Mouse (Mus musculus) embryonic facial prominence, embryonic 11.5 days (tissue): Measurements from ENCODE around the gene Ap1s3. TPM values are rescaled to one million over a fixed set of nuclear protein-coding genes. Genes with fewer than 3 reads are reported as not detected.
A peak's percentile ranks its signal among the peaks of the same experiment; 100 is the strongest.

ENCODE experiments used
- ATAC-seq: fragments of 200-750 bp; cut with Nextera tagmentation; replicated peaks from 2 replicates; pipeline ENCODE4 v1.8.0; 2017; ENCODE audit warnings: low read depth; ENCODE audit not compliant: insufficient number of reproducible peaks, low FRiP score, low TSS enrichment
- DNase-seq: peaks from one replicate; pipeline ENCODE4 v3.0.0-alpha.2; 2015; ENCODE audit warnings: low spot score
- H3K27ac ChIP-seq: fragments of 300-500 bp; sonication (generic); replicated peaks from 2 replicates; pipeline ENCODE4 v1.5.1; 2014; ENCODE audit warnings: mild to moderate bottlenecking, low read depth, low read length, control low read depth
- H3K27me3 ChIP-seq: fragments of 300-500 bp; sonication (generic); 2 replicates; pipeline ENCODE4 v1.6.1; 2014; ENCODE audit warnings: mild to moderate bottlenecking, low read length, moderate library complexity, mixed read lengths; ENCODE audit not compliant: control insufficient read depth, insufficient read depth
- H3K36me3 ChIP-seq: fragments of 300-500 bp; sonication (generic); replicated peaks from 2 replicates; pipeline ENCODE4 v1.6.1; 2014; ENCODE audit warnings: low read depth, mild to moderate bottlenecking, low read length, moderate library complexity, mixed read lengths; ENCODE audit not compliant: control insufficient read depth, insufficient read depth
- H3K4me1 ChIP-seq: fragments of 300-500 bp; sonication (generic); 2 replicates; pipeline ENCODE4 v1.6.1; 2014; ENCODE audit warnings: low read length, mixed read lengths; ENCODE audit not compliant: control insufficient read depth, insufficient read depth
- H3K4me2 ChIP-seq: fragments of 300-500 bp; sonication (generic); 2 replicates; pipeline ENCODE4 v1.6.1; 2014; ENCODE audit warnings: low read depth, mild to moderate bottlenecking, control low read depth, low read length, moderate library complexity
- H3K4me3 ChIP-seq: fragments of 300-500 bp; sonication (generic); 2 replicates; pipeline ENCODE4 v1.5.1; 2014; ENCODE audit warnings: low read depth, low read length, control low read depth
- H3K9ac ChIP-seq: fragments of 300-500 bp; sonication (generic); replicated peaks from 2 replicates; pipeline ENCODE4 v1.6.1; 2014; ENCODE audit warnings: mild to moderate bottlenecking, control low read depth, low read length
- H3K9me3 ChIP-seq: fragments of 300-500 bp; sonication (generic); replicated peaks from 2 replicates; pipeline ENCODE4 v1.6.1; 2016; ENCODE audit warnings: mild to moderate bottlenecking, low read length, inconsistent platforms, mixed read lengths; ENCODE audit not compliant: control insufficient read depth
- WGBS: fragments of 180-500 bp; shearing (Covaris S2); extraction: QIAGEN DNeasy Blood & Tissue Kit; methylation state at CpG from one replicate; pipeline ENCODE4 v1.1.7; 2014; 5-methylcytosine and 5-hydroxymethylcytosine counted together
- polyA plus RNA-seq: library from polyadenylated mRNA; unstranded; fragments of >200 nt; fragmentation: Nextera tagmentation; extraction: Ambion mirVana; gene quantifications from 2 replicates; pipeline ENCODE4 v1.2.1, GENCODE M21; 2014

Gene Ap1s3
- polyA plus RNA-seq = 0.22 and 0.24 TPM in 2 replicates

- Histone ChIP-seq H3K4me3 (peak within 1 kb of the TSS; percentile 63), H3K9ac (peak within 1 kb of the TSS; percentile 57), H3K36me3 (no peaks in the 10 kb centered on the region), H3K27ac (no peak within 1 kb of the TSS), H3K4me1 (no peaks in the 10 kb centered on the region), H3K9me3 (no peaks in the 10 kb centered on the region), H3K4me2 (peak within 1 kb of the TSS; percentile 93), H3K27me3 (no peaks in the 10 kb centered on the region)
- WGBS = under 1% methylated on average over 51 of the region's 51 CpGs
- ATAC-seq (peak; percentile 90), DNase-seq (peak; percentile 81)
Observed at GRCm38 (mm10) chr1:79671543-79672337, at the start of gene Ap1s3. Ap1s3 (minus strand) TSS chr1:79671972.

- H3K27ac ChIP-seq = no peak overlapping the region
- 86% methylated on average over 13 of the region's 13 CpGs for WGBS
- no peaks in the 10 kb centered on the region for H3K9me3 ChIP-seq
- H3K4me1 ChIP-seq = no peaks in the 10 kb centered on the region; the same call in 1 of the 2 replicates
- H3K36me3 ChIP-seq = no peaks in the 10 kb centered on the region; the same call in 1 of the 2 replicates
- ATAC-seq (no peak), DNase-seq (no peak)
- no peaks in the 10 kb centered on the region for H3K27me3 ChIP-seq
- no peak overlapping the region for H3K9ac ChIP-seq
- H3K4me2 ChIP-seq = no peak overlapping the region
- H3K4me3 ChIP-seq = no peak overlapping the region
Observed at GRCm38 (mm10) chr1:79714152-79714923, 42.6 kb upstream of the Ap1s3 start.

GRCm38 (mm10) chr1:79713081-79713480, 41.3 kb upstream of the Ap1s3 start:
- Histone ChIP-seq H3K9ac (no peak overlapping the region), H3K4me2 (no peak overlapping the region), H3K36me3 (no peaks in the 10 kb centered on the region; the same call in 1 of the 2 replicates), H3K4me1 (no peaks in the 10 kb centered on the region; the same call in 1 of the 2 replicates), H3K9me3 (no peaks in the 10 kb centered on the region), H3K4me3 (no peak overlapping the region), H3K27me3 (no peaks in the 10 kb centered on the region), H3K27ac (no peak overlapping the region)
- DNase-seq = no peak
- 85% methylated on average over 5 of the region's 5 CpGs for WGBS
- ATAC-seq = no peak

- no peaks in the 10 kb centered on the region for H3K27me3 ChIP-seq
- ATAC-seq (no peak), DNase-seq (no peak)
- no peaks in the 10 kb centered on the region; the same call in 1 of the 2 replicates for H3K4me1 ChIP-seq
- H3K9ac ChIP-seq = no peak overlapping the region
- no peak overlapping the region for H3K27ac ChIP-seq
- no peaks in the 10 kb centered on the region for H3K9me3 ChIP-seq
- H3K36me3 ChIP-seq = no peaks in the 10 kb centered on the region; the same call in 1 of the 2 replicates
- WGBS = 75% methylated on average over 18 of the region's 18 CpGs
- no peak overlapping the region for H3K4me2 ChIP-seq
- no peak overlapping the region for H3K4me3 ChIP-seq
Observed at GRCm38 (mm10) chr1:79711147-79712126, 39.7 kb upstream of the Ap1s3 start.

- DNase-seq = no peak
- no peaks in the 10 kb centered on the region for H3K9me3 ChIP-seq
- 76% methylated on average over 4 of the region's 4 CpGs for WGBS
Observed at GRCm38 (mm10) chr1:79710678-79711077, 38.9 kb upstream of the Ap1s3 start.

GRCm38 (mm10) chr1:79710216-79710615, 38.4 kb upstream of the Ap1s3 start:
- H3K27me3 ChIP-seq = no peaks in the 10 kb centered on the region
- 90% methylated on average over 8 of the region's 8 CpGs for WGBS
- H3K4me2 ChIP-seq = no peak overlapping the region
- no peaks in the 10 kb centered on the region; the same call in 1 of the 2 replicates for H3K4me1 ChIP-seq
- H3K9ac ChIP-seq = no peak overlapping the region
- H3K27ac ChIP-seq = no peak overlapping the region
- no peaks in the 10 kb centered on the region for H3K9me3 ChIP-seq
- no peak for DNase-seq
- ATAC-seq = no peak
- H3K4me3 ChIP-seq = no peak overlapping the region
- H3K36me3 ChIP-seq = no peaks in the 10 kb centered on the region; the same call in 1 of the 2 replicates

More at GRCm38 (mm10) chr1:79710678-79711077, 38.9 kb upstream of the Ap1s3 start:
- ATAC-seq = no peak
- H3K36me3 ChIP-seq = no peaks in the 10 kb centered on the region; the same call in 1 of the 2 replicates
- no peak overlapping the region for H3K9ac ChIP-seq
- H3K4me1 ChIP-seq = no peaks in the 10 kb centered on the region; the same call in 1 of the 2 replicates
- no peak overlapping the region for H3K4me2 ChIP-seq
- H3K27ac ChIP-seq = no peak overlapping the region
- no peaks in the 10 kb centered on the region for H3K27me3 ChIP-seq
- no peak overlapping the region for H3K4me3 ChIP-seq

- Histone ChIP-seq H3K4me3 (no peak overlapping the region), H3K4me1 (no peaks in the 10 kb centered on the region; the same call in 1 of the 2 replicates), H3K27me3 (no peaks in the 10 kb centered on the region), H3K4me2 (no peak overlapping the region), H3K36me3 (no peaks in the 10 kb centered on the region; the same call in 1 of the 2 replicates), H3K9me3 (no peaks in the 10 kb centered on the region), H3K9ac (no peak overlapping the region), H3K27ac (no peak overlapping the region)
- 89% methylated on average over 9 of the region's 9 CpGs for WGBS
- ATAC-seq (no peak), DNase-seq (no peak)
Observed at GRCm38 (mm10) chr1:79707383-79707782, 35.6 kb upstream of the Ap1s3 start.
